Mouse (Mus musculus): ENCODE measurements around the gene Aff4.

Aff4 gene

GRCm38 (mm10) chr11:53427993-53428715 lies 77.5 kb downstream of the Aff4 start:
- DNase-seq (ENCODE audit: low read depth, low spot score): no peak

GRCm38 (mm10) chr11:53428716-53429057 lies 78.1 kb downstream of the Aff4 start:
- DNase-seq (ENCODE audit: low read depth, low spot score): no peak

GRCm38 (mm10) chr11:53429182-53429581 lies 78.5 kb downstream of the Aff4 start:
- no peak for DNase-seq (ENCODE audit: low read depth, low spot score)

- peak; percentile 59 for DNase-seq (ENCODE audit: low read depth, low spot score)
These were observed 79.7 kb downstream of the Aff4 start for GRCm38 (mm10) chr11:53430300-53430669.

- DNase-seq (ENCODE audit: low read depth, low spot score): peak; percentile 100
These were observed 80.2 kb downstream of the Aff4 start, which contains the start of the genes Uqcrq and Gdf9 for GRCm38 (mm10) chr11:53430670-53431346. Gene Uqcrq (minus strand): TSS chr11:53430831. Gene Gdf9 (plus strand): TSS chr11:53431023.

GRCm38 (mm10) chr11:53431347-53432056 lies 80.9 kb downstream of the Aff4 start:
- DNase-seq (ENCODE audit: low read depth, low spot score): peak; percentile 26

DNA sequence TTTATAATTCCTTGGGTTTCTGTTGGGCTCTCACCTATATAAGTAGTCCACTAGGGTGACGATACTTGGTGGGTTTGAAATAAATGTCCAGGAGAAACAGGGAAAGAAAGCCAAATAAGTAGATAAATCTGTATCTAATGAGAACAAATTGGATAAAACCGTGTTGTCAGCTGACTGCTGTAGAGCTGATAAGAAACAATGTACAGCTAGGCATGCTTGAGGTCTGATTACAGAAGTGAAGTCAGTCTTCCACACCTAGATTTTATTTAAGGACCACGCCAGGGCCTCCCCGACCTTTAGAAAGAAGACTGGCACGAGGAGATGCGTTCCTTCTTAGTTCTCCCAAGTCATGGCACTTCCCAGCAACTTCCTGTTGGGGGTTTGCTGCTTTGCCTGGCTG lies 82.4 kb downstream of the Aff4 start:
- no peak for DNase-seq (ENCODE audit: low read depth, low spot score)

- DNase-seq (ENCODE audit: low read depth, low spot score): no peak
These were observed 84.9 kb downstream of the Aff4 start for GRCm38 (mm10) chr11:53435504-53435903.

- DNase-seq (ENCODE audit: low read depth, low spot score): no peak
These were observed 85.7 kb downstream of the Aff4 start for GRCm38 (mm10) chr11:53436338-53436737.

DNA sequence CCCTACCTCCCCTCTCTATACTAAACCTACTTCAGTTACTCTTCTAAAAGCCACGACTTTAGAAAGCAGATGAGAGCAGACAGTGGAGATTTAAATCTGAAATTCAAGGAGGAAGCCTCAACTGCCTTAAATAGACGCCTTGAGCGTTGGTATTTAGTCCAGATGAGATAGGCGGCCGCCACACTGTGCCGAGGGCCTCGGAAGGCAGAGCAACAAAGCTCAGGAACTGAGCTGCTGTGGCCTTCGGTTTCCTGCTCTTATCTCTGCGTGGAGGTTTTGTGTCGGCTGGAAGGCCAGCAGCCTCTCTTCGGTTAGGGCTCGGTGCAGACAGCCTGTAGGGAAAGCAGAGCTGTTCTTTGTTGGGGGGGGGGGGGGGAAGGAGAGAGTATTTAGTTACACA lies 91.3 kb downstream of the Aff4 start:
- DNase-seq (ENCODE audit: low read depth, low spot score): no peak

- no peak for DNase-seq (ENCODE audit: low read depth, low spot score)
These were observed 93.2 kb downstream of the Aff4 start for GRCm38 (mm10) chr11:53443861-53444260.

DNA sequence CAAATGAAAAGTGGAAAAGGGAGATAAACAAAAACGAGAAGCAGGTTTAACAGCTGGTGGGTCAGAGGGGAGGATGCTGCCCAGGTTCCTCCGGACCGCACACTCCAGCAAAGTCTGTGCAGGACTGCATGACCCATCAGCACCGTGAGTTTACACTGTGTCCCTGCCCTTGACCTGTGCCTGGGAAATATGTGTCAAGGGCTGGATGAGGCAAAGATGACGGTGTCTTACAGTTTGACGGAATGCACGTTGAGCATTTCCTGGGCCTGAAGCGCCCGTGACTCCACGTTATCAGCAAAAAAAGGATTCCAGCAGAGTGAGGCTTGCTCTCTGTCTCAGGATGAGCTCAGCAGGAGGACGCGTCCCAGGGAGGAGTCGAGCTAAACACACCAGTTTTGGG lies 94.9 kb downstream of the Aff4 start:
- no peak for DNase-seq (ENCODE audit: low read depth, low spot score)

GRCm38 (mm10) chr11:53446183-53446582 lies 95.5 kb downstream of the Aff4 start:
- no peak for DNase-seq (ENCODE audit: low read depth, low spot score)

GRCm38 (mm10) chr11:53447996-53448395 lies 97.4 kb downstream of the Aff4 start:
- DNase-seq (ENCODE audit: low read depth, low spot score): no peak

DNA sequence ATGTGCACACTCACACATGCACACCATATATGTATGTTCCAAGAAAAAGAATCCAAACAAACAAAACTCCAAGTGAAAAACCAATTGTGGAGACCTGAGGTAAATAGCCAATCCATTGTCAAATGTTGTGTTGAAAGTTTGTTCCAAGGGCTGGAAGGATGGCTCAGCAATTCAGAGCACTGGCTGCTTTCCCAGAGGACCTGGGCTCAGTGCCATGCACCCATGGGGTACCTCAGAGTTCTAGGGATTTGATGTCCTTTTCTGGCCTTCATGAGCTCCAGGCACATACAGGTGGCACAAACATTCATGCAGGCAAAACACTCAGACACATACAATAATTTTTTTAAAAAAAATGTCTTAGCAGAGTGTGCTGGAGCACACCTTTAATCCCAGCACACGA lies 97.9 kb downstream of the Aff4 start:
- no peak for DNase-seq (ENCODE audit: low read depth, low spot score)

- DNase-seq (ENCODE audit: low read depth, low spot score): no peak
These were observed 99.6 kb downstream of the Aff4 start for GRCm38 (mm10) chr11:53450070-53450705.

GRCm38 (mm10) chr11:53451361-53451760 lies 100.7 kb downstream of the Aff4 start:
- DNase-seq (ENCODE audit: low read depth, low spot score): no peak

DNA sequence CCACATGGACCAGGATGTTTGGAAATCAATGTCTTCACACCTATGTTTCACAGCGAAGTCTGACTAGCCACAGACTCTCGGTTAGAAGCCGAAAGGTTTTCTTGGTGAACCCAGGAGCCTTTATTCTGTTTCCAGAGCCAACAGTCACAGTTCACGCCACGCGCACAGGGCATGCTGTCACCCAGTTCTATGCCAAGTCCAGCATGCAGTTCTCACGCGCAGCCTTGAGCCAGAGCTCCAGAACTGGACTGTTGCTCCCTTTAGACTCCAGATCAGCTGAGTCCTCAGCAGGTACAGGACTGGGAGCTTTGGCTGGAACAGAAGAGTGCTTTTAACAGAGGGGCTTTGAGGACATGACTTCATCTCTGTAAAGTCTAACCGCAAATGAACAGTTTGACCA lies 101.8 kb downstream of the Aff4 start:
- DNase-seq (ENCODE audit: low read depth, low spot score): no peak

DNA sequence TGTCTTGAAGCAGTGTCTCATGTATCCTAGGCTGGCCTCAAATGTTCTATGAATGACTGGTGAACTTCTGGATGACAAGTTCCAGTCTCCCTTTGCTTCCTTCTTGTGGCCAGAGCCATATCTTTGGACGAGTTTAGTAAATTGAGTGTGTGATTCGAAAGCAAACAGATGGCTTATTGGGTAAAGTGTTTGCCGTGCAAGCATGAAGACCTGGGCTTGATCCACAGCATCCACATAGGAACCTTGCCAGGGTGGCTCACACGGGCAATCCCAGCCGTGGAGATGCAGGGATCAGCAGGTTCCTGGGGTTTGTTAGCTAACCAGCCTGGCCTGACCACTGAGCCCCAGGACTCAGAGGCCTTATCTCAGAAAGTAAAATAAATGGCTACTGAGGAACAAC lies 102.4 kb downstream of the Aff4 start:
- DNase-seq (ENCODE audit: low read depth, low spot score): no peak

- DNase-seq (ENCODE audit: low read depth, low spot score): no peak
These were observed 106.1 kb downstream of the Aff4 start, which contains the start of the genes Gm10447 and Shroom1 for GRCm38 (mm10) chr11:53456474-53457371. Gene Gm10447 (minus strand): TSS chr11:53457110. Gene Shroom1 (plus strand): TSS chr11:53457205.

GRCm38 (mm10) chr11:53457372-53457954 lies 106.8 kb downstream of the Aff4 start:
- no peak for DNase-seq (ENCODE audit: low read depth, low spot score)
